Mouse (Mus musculus): ENCODE measurements at regions not wholly inside any gene's neighbourhood (a gene's known extent, or its start where the extent isn't known, plus 50 kb on each side); places are given as distances from the start of the nearest gene placed in this dataset.

GRCm38 (mm10) chr13:44301936-44302335 lies 427.3 kb upstream of the Jarid2 start:
- TF ChIP-seq CTCF (IDR thresholded peaks at IDR 0.05; ENCODE audit: extremely low read depth, insufficient read depth, low read length) (no peak), POLR2A (IDR thresholded peaks at IDR 0.05; ENCODE audit: extremely low read depth, insufficient read depth, low read length) (no peak)
